Mouse (Mus musculus) R1 (cell line): ENCODE data around the gene 6030445D17Rik.

Experiments used
- DNase-seq: peaks from one replicate; pipeline ENCODE4 v3.0.0-alpha.2; 2018; ENCODE audit warnings: low read depth, low spot score

The 6030445D17Rik gene

GRCm38 (mm10) chr4:136462086-136462838 is at the start of gene 6030445D17Rik:
Gene 6030445D17Rik, plus strand, starts transcription at chr4:136462250.
- peak; percentile 71 for DNase-seq

DNA sequence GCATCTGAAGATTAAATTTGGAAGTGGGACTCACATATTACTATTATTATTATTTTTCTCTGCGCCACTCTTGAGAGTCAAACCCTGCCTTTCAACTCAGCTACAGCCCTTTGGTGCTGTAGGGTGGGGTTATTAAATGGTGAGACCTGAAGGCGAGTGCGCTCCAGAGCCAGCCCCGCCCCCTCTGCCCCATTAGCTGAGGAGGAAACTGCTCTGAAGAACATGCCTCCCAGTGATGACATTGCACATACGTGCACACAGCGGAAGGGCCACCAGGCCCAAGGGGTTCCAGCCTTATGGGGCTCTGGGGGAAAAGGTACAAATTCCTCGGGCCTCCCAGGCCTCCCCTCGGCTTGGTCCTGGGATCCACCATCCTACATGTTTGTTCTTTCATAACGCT is 46.6 kb upstream of the 6030445D17Rik start:
- peak; percentile 53 for DNase-seq

DNA sequence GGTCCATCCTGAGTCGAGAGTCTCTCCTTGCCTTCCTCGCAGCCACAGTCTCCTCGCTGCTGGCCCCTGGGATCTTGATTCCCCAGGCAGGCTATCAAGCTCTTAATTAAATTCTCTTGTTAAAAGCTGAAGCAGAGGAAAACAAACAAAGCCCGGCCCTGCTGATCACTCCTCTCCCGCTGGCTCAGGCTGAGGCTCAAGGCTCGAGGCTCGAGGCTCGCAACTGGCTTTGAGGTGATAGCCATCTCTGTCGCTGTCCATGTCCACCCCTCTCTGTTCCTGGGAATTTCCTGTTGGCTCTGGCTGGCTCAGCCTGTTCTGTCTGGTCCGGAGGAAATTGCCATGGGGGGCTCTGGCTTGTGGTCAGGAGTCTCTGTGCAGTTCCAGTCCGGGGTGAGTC is 43.1 kb upstream of the 6030445D17Rik start:
- no peak for DNase-seq

GRCm38 (mm10) chr4:136419386-136419785 is 42.7 kb upstream of the 6030445D17Rik start:
- no peak for DNase-seq

DNA sequence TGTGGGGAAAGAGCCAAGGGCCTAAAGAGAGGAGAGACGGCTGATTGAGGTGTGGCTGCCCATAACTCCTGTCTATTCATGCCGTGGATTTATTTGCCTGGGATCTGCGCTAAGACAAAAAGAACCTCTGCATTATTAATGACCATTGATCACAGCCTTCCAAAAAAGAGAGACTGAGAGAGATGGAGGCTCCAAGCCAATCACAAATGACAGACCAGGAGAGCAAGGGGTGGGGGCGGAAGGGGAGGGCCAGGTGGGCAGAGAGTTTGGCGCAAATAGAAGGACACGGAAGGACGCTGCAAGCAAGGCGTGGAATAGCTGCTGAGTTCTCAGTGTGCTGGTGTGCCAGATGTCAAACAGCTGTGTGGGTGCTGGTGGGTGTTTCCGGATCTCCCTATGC is 38.8 kb upstream of the 6030445D17Rik start, which contains the start of gene Htr1d:
Gene Htr1d (plus strand): TSS at position 301 of the 400 bp plus-strand sequence.
- no peak for DNase-seq

GRCm38 (mm10) chr4:136424120-136424999 is 37.7 kb upstream of the 6030445D17Rik start:
- DNase-seq, result no peak

- DNase-seq, result peak; percentile 49
Observed at GRCm38 (mm10) chr4:136425000-136425288, 37.1 kb upstream of the 6030445D17Rik start.

DNA sequence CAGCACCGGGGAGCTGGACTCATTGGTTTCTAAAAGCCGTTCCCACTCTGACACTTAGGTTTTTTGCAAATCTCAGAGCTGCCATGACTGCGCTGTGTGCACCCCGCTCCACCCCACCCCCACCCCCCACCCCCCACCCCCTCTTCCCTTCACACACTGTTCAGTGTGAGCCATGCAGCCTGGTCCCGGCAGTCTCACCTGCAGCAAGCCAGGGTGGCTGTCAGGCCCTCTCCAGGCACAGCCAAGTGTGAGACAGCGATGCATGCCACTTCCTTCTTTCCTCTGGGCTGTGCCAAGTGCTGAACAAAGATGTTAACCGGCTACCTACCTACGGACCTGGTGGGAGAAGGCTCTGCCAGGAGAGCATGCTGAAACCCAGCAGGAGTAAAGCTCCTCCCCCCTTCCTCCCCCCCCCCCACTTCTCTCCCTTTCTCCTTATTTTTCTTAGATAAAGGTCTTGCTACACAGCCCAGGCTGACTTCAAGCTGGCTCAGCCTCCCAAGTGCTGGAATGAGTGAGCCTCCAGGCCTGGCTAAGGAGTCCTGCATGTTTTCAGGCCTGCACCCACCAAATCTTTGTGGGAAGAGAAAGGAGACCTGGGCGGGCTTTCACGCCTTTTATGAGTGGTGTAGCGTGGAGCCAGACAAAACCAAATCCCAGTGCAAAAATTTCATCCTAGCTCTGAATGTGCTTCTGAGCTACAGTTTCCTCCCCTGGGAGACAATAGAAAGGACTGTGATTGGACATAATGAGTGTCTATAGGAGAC is 31.3 kb upstream of the 6030445D17Rik start:
- no peak for DNase-seq

- peak; percentile 84 for DNase-seq
Observed at GRCm38 (mm10) chr4:136431376-136431693, 30.7 kb upstream of the 6030445D17Rik start.

- no peak for DNase-seq
Observed at GRCm38 (mm10) chr4:136434029-136434428, 28.0 kb upstream of the 6030445D17Rik start.

- no peak for DNase-seq
Observed at GRCm38 (mm10) chr4:136439106-136439505, 22.9 kb upstream of the 6030445D17Rik start.

DNA sequence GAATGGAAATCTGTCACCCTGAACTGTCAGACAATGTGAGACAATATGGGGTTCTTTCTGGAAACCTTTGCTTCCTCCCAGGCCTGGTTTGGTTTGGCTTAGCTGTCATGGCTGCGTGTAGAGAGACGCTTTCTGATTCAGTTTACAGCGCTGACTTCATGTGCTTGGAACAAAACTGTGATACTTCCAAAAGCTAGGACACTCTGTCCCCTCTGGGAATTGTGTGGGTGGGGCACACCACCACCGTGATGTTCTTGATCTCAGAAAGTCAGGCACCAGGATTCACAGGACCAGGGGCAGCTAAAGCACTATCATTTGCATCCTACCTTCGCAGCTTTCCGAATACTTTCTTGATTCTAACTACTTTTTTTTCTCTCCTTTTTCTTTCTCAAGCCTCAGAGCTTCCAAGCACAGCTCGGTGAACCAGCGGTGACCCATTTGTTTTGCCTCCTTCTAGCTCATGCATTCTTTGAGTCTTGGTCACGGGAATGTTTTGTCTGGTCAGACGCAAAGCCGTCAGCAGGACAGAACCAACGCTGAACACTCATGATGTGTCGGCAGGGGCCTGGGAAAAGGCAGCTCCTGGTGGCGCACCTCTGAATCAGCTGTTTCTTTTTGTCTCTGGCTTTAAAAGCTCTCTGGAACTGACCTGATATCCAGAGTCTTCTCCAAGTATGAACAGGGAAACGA is 20.6 kb upstream of the 6030445D17Rik start:
- DNase-seq, result peak; percentile 26

- peak; percentile 83 for DNase-seq
Observed at GRCm38 (mm10) chr4:136444561-136444960, 17.5 kb upstream of the 6030445D17Rik start.

DNA sequence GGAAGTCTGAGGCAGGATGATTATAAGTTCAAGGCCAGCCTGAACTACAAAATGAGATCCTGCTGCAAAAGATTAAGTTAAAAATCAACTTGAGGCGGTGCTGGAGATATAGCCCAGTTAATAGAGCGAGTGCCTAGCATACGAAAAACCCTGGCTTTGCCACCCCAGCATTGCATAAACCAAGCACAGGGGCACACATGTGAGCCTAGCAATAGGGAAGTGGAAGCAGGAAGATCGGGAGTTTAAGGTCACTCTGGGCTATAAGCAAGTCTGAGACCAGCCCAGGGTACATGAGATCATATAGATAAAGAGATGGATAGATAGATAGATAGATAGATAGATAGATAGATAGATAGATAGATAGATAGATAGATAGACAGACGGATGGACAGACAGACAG is 12.3 kb upstream of the 6030445D17Rik start:
- DNase-seq, result no peak

- DNase-seq, result peak; percentile 62
Observed at GRCm38 (mm10) chr4:136450271-136450670, 11.8 kb upstream of the 6030445D17Rik start.

GRCm38 (mm10) chr4:136451564-136451963 is 10.5 kb upstream of the 6030445D17Rik start:
- no peak for DNase-seq

DNA sequence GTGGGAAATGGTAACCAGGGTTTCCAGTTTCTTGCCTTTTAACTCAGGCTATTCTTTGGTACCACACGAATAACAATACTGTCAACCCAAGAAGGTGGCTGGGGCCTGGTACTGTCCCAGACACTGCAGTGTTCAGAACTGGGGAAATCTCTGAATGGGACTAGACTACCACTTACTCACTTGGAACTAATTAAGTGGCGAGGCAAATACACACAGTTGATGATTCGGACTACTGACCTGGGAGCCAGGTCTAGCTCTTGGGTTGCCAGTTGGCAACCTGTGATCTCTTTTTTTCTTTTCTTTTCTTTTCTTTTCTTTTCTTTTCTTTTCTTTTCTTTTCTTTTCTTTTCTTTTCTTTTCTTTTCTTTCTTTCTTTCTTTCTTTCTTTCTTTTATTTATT is 9.8 kb upstream of the 6030445D17Rik start:
- DNase-seq, result no peak

GRCm38 (mm10) chr4:136452792-136453191 is 9.3 kb upstream of the 6030445D17Rik start:
- no peak for DNase-seq

DNA sequence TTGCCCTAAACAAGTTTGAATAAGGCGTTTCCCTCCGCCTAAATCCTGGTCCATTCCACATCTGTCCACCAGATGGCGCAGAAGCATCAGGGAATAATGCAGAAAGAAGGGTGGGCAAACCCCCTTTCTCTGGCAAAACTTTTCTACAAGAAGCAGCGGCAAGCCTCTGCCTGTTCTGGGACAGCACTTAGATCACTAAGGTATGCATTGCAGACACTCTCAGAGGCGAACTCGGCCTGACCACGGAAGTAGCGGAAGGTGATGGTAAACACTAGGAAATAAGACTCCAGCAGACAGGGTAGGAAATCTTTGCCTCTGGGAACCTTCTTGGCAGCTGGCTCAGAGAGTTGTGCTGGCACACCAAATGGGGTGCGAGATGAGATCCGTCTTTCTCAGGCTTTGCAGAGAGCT is 7.2 kb upstream of the 6030445D17Rik start:
- DNase-seq, result peak; percentile 87

DNA sequence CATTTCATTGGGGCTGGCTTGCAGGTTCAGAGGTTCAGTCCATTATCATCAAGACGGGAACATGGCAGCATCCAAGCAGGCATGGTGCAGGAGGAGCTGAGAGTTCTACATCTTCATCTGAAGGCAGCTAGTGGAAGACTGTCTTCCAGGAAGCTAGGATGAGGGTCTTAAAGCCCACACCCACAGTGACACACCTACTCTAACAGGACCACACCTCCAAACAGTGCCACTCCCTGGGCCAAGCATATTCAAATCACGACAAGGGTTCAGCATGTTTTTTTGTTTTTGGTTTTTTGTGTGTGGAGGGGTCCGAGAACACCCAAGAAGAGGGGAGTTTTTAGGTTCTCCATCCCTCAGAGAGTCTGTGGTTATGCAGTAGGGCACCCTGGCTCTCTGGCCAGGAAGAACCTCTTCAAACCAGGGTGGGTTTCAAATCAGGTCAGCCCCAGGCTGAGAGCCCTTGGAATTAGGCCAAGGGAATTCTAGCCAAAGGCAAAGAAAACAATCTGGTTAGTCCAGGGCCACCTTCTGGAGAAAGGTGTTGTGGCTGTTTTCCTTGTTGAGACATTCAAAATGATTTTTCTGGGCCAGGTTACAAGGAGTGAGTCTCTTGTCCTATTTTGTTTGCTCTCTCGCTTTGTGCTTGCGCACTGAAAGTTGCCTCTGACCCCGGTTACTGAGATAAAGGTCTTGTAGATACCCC is 5.4 kb upstream of the 6030445D17Rik start:
- peak; percentile 38 for DNase-seq

GRCm38 (mm10) chr4:136458276-136458675 is 3.8 kb upstream of the 6030445D17Rik start:
- no peak for DNase-seq
